ENCODE assay signal across 8 mouse cellular contexts in the genomic region with DNA sequence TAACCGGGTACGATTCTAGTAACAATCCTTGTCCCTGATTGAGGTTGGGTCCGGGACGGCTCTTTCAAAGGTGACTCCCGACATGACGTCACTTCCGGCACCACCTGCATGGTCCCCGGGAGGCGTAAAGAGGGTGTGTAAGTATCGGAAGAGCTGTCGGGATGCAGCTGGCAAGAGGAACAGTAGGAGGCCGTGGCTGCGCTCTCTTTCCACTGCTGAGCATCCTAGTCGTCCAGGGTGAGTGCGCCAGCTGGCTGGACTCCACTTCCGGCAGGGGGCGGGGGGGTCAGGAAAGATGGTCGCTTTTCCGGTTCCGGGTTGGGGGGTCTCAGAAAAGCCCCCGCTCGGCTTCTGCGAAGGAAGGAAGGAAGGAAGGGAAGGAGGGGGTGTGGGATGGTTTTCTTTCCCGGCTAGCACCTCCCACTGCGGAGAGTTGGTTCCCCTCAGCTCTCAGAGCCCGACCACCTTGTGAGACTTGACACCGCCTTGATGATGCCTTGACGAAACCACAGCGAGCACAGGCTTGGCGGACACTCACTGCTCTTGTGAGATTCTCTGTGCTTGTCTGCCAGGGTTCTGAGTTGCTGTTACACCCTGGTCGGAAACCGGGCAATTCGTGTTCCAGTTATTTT. TPM values are rescaled to one million over a fixed set of nuclear protein-coding genes. Genes with fewer than 3 reads are reported as not detected.
A peak's percentile ranks its signal among the peaks of the same experiment; 100 is the strongest.
DNase-seq lines count a peak whose midpoint lies in the region; ATAC-seq and TF ChIP-seq lines count a peak whose summit lies in the region.

A gene (plus strand): TSS at position 105 of the 632 bp plus-strand sequence.

- peak within 1 kb of the TSS; percentile 15; the same call in 1 of the 2 replicates for H3K4me3 ChIP-seq in bone marrow macrophage, adult 2 months (ENCODE audit: insufficient read depth, low read length)
- H3K4me3 ChIP-seq in heart, embryonic 14.5 days (ENCODE audit: control insufficient read depth in 1 of 2, insufficient read depth in 1 of 2, low read depth in 1 of 2, low read length in 2 of 2) = peak within 1 kb of the TSS; percentile 51 to 90
- H3K4me3 ChIP-seq in liver, embryonic 12.5 days = peak within 1 kb of the TSS; percentile 62
- H3K4me3 ChIP-seq in stomach, embryonic 14.5 days (ENCODE audit: low read depth, low read length) = peak within 1 kb of the TSS; percentile 62

- WGBS in heart, embryonic 14.5 days = under 1% methylated on average over 33 of the region's 33 CpGs
- WGBS in liver, embryonic 12.5 days (ENCODE audit: insufficient replicate concordance) = 2% methylated on average over 33 of the region's 33 CpGs
- WGBS in stomach, embryonic 14.5 days = under 1% methylated on average over 33 of the region's 33 CpGs

- H3K27ac ChIP-seq in bone marrow macrophage, adult 2 months (ENCODE audit: insufficient read depth, low read depth, low read length) = no peak within 1 kb of the TSS
- peak within 1 kb of the TSS; percentile 61 to 94 for H3K27ac ChIP-seq in heart, embryonic 14.5 days (replicated peaks in 1 of 2; ENCODE audit: control insufficient read depth in 1 of 2, insufficient read depth in 1 of 2, low read depth in 2 of 2, low read length in 2 of 2)
- peak within 1 kb of the TSS; percentile 78 for H3K27ac ChIP-seq in liver, embryonic 12.5 days
- peak within 1 kb of the TSS; percentile 97 for H3K27ac ChIP-seq in stomach, embryonic 14.5 days (ENCODE audit: low read length)

- peak within 1 kb of the TSS; percentile 65 for H3K4me2 ChIP-seq in heart, embryonic 14.5 days (ENCODE audit: low read length)
- peak within 1 kb of the TSS; percentile 71 for H3K4me2 ChIP-seq in liver, embryonic 12.5 days
- peak within 1 kb of the TSS; percentile 54 for H3K4me2 ChIP-seq in stomach, embryonic 14.5 days (replicated peaks; ENCODE audit: low read depth, low read length)

- no peak for TF ChIP-seq POLR2A in bone marrow macrophage, adult 2 months (IDR thresholded peaks at IDR 0.05; ENCODE audit: borderline replicate concordance, low read depth, low read length)

- peaks cover 34% of the 10 kb centered on the region for H3K27me3 ChIP-seq in heart, embryonic 14.5 days (ENCODE audit: control insufficient read depth, insufficient read depth, low read length)
- peaks cover 46% of the 10 kb centered on the region for H3K27me3 ChIP-seq in liver, embryonic 12.5 days (replicated peaks)
- H3K27me3 ChIP-seq in stomach, embryonic 14.5 days (ENCODE audit: control insufficient read depth, insufficient read depth, low read length) = no peaks in the 10 kb centered on the region

- no peaks in the 10 kb centered on the region for H3K36me3 ChIP-seq in heart, embryonic 14.5 days (ENCODE audit: control insufficient read depth, insufficient read depth, low read length)
- no peaks in the 10 kb centered on the region for H3K36me3 ChIP-seq in liver, embryonic 12.5 days
- H3K36me3 ChIP-seq in stomach, embryonic 14.5 days (ENCODE audit: control insufficient read depth, insufficient read depth, low read length) = no peaks in the 10 kb centered on the region

- H3K9ac ChIP-seq in heart, embryonic 14.5 days (ENCODE audit: low read length) = peak within 1 kb of the TSS; percentile 31; the same call in 1 of the 2 replicates
- peak within 1 kb of the TSS; percentile 35; the same call in 1 of the 2 replicates for H3K9ac ChIP-seq in liver, embryonic 12.5 days
- peak within 1 kb of the TSS; percentile 37; the same call in 1 of the 2 replicates for H3K9ac ChIP-seq in stomach, embryonic 14.5 days (replicated peaks; ENCODE audit: low read depth, low read length)

- H3K9me3 ChIP-seq in heart, embryonic 14.5 days (ENCODE audit: control insufficient read depth, low read length) = no peaks in the 10 kb centered on the region
- no peaks in the 10 kb centered on the region for H3K9me3 ChIP-seq in liver, embryonic 12.5 days (replicated peaks)
- no peaks in the 10 kb centered on the region for H3K9me3 ChIP-seq in stomach, embryonic 14.5 days (ENCODE audit: control insufficient read depth, low read depth, low read length)

- peak; percentile 59 for ATAC-seq in heart, embryonic 14.5 days (ENCODE audit: insufficient number of reproducible peaks, insufficient read depth, low FRiP score, low read depth)
- peak; percentile 46; the same call in 1 of the 2 replicates for ATAC-seq in liver, embryonic 12.5 days
- peak; percentile 93 for ATAC-seq in stomach, embryonic 14.5 days (ENCODE audit: insufficient number of reproducible peaks, insufficient read depth, low FRiP score, low read depth)

- TF ChIP-seq CTCF in bone marrow macrophage, adult 2 months (IDR thresholded peaks at IDR 0.05; ENCODE audit: low read depth, low read length) = no peak

- DNase-seq in 3T3-L1 (ENCODE audit: low read depth, low spot score) = peak; percentile 72
- peak; percentile 32 for DNase-seq in fibroblast of lung, adult 2 months (ENCODE audit: low read depth)
- peak; percentile 93 for DNase-seq in kidney, postnatal 10 days
- DNase-seq in natural killer cell, adult 2 months (ENCODE audit: low spot score in 2 of 2) = peak; percentile 79 to 85

- H3K4me1 ChIP-seq in bone marrow macrophage, adult 2 months (ENCODE audit: control insufficient read depth, insufficient read depth, low read length) = no peaks in the 10 kb centered on the region
- no peaks in the 10 kb centered on the region; a peak in 1 of 4 replicates for H3K4me1 ChIP-seq in heart, embryonic 14.5 days (ENCODE audit: control insufficient read depth in 2 of 2, insufficient read depth in 2 of 2, low read length in 2 of 2)
- no peaks in the 10 kb centered on the region; the same call in 1 of the 2 replicates for H3K4me1 ChIP-seq in liver, embryonic 12.5 days
- no peaks in the 10 kb centered on the region for H3K4me1 ChIP-seq in stomach, embryonic 14.5 days (ENCODE audit: control insufficient read depth, insufficient read depth, low read length)

RNA-seq across cellular contexts. Expression of the gene that starts here (rescaled TPM):
- 0.73 and 1.1 TPM in 2 replicates for polyA plus RNA-seq in bone marrow macrophage, adult 2 months (2012; ENCODE audit: insufficient read depth, insufficient read length, missing spikeins)
- polyA plus RNA-seq in heart, embryonic 14.5 days (2014; fragmentation: Nextera tagmentation; extraction: Ambion mirVana) = 1.1 and 1.5 TPM in 2 replicates
- 0.63 and 1.1 TPM in 2 replicates for polyA plus RNA-seq in liver, embryonic 12.5 days (2016; fragmentation: Nextera tagmentation; extraction: Ambion mirVana)
- polyA plus RNA-seq in stomach, embryonic 14.5 days (2014; fragmentation: Nextera tagmentation; extraction: Ambion mirVana) = 3.1 and 4.6 TPM in 2 replicates

Comparison
In these comparisons a context has a peak if more than half of its experiments do, and no peak if none do; other contexts are left out.
1. DNase-seq: peak in every context shown above with its lines; median percentile 93 in kidney, postnatal 10 days; 82 in natural killer cell, adult 2 months; 72 in 3T3-L1; 32 in fibroblast of lung, adult 2 months.
2. H3K4me3 ChIP-seq: peak in every context shown above with its lines; median percentile 70 in heart, embryonic 14.5 days; 62 in liver, embryonic 12.5 days; 62 in stomach, embryonic 14.5 days; 15 in bone marrow macrophage, adult 2 months.